Mouse (Mus musculus): ENCODE results near the gene Thsd4.
"Not testable (repeated sequence)": the region's sequence is repeated elsewhere in the genome, so short reads cannot be mapped to it uniquely, and the experiment has no call there.

Gene Thsd4

DNA sequence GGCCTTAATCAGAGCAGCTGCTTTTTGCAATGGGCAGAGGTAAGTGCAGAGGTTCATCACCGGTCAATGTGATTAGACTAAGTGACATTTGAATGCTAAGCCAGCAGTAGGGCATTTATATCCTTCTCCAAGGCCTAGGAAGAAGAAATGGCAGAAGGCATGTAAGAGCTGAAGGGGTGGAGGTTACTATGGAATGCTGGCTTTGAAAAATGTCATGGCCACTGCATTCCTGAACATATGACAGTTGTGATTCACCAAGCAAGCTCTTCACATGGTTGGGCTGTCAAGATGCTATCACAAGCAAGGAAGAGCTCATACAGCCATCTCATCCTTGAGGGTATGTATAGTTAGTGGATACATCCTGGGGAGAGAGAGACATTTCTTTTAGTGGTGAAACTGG lies 313.0 kb downstream of the Thsd4 start:
- no peak for DNase-seq (ENCODE audit: low spot score)

DNA sequence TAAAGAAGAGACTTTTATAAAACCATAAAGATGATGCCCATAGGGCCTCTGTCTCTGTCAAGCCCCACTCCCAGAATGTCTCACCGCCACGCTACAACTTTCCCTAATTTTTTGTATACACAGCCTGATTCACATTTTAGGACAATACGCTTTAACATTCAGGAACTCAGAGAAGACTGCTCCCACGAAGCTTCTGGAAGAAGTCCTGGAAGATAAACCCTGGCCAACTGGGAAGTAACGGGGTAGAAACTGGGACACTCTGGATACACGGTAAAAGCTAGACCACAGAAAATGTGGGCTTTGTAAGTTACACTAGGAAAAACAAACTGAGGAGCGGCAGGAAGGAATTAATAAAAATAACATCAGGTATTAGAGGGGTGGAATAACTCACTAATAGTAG lies 318.7 kb downstream of the Thsd4 start:
- DNase-seq (ENCODE audit: low spot score), result no peak

DNA sequence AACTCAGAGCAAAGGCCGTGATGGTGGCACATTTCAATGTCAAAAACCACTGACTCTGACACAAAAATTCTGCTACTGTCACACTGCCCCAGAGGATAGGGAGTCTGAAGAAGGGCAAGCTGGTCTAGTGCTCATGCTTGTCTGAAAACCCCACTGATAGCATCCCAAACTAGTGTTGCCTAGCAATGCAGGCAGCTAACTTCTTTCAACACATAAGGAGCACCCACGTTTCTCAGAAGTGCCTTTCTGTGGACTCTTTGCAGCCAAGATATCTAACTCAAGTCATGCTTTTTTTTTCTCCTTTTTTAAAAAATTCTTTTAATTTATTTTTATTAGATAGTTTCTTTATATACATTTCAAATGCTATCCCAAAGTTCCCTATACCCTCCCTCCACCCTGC lies 321.4 kb downstream of the Thsd4 start:
- no peak for DNase-seq (ENCODE audit: low spot score)

DNA sequence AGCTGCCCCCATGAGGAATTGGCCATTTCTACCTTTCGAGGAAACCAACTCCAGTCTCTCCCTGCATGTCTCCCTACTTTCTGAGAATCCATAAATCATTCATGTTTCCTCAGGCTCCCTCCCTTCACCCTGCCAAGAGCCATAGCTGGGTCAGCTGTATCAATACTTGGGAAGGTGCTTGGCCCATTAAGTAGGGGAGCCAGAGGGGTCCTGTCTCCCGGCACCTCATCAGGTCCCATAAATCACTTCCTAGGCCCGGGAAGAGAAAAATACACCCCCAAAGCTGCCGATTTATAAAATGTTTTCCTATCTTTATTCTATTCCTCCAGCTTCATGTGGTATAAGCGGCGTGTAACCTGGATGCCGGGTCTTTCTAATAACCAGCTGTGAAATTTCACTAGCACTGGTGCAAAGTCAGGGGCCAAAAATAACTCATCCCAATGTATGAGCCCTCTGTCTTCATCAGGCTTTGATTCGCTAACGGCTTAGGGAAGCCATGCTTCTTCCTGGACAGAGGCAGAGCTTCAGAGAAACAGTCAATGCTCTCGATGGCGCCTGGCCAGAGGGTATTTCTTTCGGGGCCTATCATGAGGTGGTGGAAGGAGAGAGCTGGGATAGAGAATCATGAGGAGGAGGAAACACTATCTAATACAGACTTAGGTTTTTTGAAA lies 323.2 kb downstream of the Thsd4 start:
- DNase-seq (ENCODE audit: low spot score), result no peak

DNA sequence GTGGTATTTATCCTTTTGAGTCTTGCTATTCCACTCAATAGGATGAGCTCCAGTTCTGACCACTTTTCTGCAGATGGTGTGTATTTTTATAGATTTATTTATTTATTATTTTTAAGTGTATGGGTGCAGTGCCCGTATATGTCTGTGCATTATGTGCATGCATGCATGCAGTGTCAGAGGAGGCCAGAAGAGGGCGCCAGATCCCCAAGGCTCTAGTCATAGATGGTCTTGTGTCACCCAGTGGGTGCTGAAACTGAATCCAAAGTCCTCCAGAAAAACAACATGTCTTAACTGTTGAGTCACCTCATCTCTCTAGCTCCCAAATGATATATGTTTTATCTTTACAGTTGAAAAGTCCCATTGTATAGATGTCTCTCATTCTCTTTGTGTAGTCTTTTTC lies 326.3 kb downstream of the Thsd4 start:
- DNase-seq (ENCODE audit: low spot score), result no peak

DNA sequence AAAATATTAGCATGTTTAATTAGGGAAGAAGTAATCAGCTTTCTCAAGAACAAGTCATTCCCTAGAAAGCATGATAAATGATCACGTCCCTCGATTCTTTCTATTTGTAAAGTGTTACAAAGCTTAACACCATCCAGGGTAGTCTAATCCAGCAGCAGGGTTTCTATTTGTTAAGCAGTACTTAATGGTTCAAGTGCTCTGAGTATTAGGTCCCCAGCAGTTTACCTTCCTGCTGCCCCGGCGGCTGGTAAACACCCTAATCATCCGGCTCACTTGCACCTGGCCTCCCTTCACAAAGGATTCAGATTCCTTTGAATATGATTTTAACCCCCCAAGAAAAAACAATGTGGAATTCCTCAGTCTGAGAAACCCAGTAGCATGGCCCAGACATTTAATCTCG lies 326.9 kb downstream of the Thsd4 start:
- DNase-seq (ENCODE audit: low spot score), result no peak

DNA sequence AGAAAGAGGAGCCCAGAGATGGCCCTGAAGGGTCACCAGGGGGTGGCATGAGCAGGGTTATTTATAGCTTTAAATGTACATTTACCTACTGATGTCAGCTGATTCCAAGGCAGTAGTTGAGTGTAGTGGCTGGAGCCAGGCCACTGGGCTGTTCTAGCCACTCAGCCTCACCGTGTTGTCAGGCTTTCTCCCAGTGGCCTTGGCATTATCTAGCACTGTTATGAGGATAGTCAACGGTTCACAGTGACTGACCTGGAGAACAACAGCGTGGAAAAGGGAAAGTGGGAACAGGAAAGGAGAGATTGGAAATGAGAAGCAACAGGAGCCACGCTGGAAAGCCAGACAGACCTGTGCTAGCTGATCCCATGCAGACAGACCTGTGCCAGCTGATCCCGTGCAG lies 329.5 kb downstream of the Thsd4 start:
- DNase-seq (ENCODE audit: low spot score), result no peak

DNA sequence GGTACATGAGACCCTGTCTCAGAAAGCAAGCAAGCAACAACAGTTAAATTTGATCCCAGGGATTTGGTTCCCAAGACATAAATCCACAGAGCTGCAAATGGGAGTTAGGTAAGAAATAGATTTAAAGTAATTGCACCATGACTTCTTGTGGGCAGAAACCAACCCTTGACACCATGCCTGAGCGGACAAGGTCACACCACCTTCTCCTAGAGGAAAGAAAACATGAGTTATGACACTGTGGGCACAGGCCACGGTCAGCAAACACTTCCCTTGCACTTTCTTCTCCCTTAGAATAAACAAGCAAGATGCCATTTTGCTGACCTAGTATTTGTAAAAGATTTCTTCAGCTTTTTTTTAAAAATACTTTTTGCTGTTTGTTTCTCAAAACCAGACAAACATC lies 334.4 kb downstream of the Thsd4 start:
- no peak for DNase-seq (ENCODE audit: low spot score)

DNA sequence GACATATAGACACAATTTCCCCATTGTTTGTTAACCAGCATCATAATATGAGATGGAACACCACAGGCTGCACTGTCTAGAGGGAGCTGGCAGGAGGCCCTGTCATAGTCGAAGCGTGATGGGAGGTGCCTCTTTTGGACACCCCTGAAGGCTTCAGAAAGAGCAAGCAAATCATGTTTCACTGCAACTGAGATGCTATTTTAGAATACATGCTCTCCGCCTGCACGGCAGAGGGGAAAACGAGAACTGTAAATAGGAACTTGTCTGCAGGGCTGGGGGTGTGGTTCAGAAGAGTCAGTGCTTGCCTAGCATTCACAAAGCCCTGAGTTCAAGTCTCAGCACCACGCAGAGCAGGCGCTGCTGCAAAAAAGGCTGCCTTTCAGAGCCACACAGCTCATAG lies 334.9 kb downstream of the Thsd4 start:
- no peak for DNase-seq (ENCODE audit: low spot score)

DNA sequence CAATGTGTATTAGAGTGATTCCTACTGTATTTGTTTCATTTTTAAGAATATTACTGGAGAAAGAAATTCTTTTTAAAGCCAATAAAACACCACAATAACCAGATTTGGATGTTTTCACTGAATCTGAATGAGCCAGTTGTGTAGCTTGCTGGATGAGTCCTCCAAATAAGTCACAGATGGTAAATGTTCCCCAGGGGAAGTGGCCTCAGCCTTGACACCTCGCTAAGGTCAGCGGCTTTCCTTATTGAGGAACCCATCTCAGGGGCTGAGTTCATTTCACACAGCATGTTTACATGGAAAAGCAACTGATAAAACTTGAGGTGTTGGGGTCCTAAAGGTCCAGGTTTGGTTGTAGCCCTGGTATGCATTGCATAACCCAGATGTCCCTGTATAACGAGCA lies 337.8 kb downstream of the Thsd4 start:
- no peak for DNase-seq (ENCODE audit: low spot score)

DNA sequence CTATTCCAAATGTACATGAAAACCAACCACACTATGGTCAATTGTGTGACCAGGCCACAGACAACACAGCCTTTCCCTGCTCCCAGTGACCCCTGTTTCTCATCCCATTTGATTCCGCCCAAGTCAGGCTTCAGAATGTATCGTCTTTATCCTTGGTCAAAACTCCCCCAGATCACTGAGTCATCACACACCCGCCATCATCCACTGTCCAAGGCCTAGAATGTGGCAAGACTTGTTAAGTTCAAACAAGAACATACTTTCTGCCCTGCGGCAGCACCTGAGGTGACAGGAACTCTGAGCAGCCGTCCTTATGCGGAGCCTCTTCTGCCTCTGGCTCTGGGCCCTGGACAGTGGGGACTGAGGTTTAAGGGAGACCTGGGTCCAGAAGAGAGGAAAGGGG lies 339.5 kb downstream of the Thsd4 start:
- no peak for DNase-seq (ENCODE audit: low spot score)

DNA sequence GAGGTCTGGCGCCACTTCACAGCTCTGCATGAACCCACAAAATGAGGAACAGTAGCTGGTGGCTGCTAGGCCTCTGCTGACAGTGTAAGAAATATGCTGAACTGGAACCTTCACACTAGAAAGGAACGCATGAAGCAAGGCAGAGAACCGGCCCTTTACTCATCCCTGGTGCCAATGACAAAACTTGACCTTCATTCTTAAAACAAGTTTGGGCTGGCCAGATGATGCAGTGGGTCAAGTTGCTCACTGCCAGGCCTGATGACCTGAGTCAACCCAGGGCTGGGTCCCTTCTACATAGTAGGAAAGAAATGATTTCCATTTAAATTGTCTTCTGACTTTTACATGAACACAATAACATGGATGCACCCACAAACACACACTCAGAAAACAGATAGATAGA lies 340.9 kb downstream of the Thsd4 start:
- no peak for DNase-seq (ENCODE audit: low spot score)

DNA sequence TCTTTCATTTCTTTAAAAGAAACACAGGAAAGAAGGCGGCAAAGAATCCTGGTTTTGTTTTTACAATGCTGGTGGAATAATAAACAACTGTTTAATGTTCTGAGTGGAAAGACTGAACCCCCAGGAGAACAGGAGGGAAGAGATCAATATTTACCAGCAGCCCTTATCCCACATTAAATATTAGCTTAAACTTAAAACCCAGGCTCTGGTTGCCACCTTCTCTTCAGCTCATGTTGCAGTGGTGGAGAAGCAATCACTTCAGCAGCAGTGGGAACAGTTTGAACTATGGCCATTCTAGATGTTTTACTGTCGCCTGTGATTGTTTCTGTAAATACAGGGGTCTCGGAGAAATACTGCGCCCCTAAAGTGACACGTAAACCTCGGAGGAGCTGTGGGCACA lies 341.7 kb downstream of the Thsd4 start:
- DNase-seq (ENCODE audit: low spot score), result no peak

DNA sequence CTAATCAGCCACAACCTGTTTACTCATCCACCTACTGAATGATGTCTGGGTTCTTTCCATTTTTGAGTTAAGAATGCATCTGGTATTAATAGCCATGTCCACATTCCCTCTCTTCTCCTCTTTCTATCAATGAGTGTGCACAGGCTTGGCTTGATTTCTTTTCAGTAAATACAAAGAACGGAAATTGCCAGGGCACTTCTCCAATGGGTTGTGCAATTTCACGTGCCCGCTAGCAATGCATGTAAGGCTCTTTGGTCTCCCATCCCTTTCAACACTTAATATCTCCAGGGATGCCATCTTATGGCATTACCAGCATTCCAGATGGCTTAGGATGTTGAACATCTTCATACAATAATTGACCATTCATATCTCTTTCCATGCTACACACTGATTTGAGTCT lies 345.5 kb downstream of the Thsd4 start:
- no peak for DNase-seq (ENCODE audit: low spot score)

DNA sequence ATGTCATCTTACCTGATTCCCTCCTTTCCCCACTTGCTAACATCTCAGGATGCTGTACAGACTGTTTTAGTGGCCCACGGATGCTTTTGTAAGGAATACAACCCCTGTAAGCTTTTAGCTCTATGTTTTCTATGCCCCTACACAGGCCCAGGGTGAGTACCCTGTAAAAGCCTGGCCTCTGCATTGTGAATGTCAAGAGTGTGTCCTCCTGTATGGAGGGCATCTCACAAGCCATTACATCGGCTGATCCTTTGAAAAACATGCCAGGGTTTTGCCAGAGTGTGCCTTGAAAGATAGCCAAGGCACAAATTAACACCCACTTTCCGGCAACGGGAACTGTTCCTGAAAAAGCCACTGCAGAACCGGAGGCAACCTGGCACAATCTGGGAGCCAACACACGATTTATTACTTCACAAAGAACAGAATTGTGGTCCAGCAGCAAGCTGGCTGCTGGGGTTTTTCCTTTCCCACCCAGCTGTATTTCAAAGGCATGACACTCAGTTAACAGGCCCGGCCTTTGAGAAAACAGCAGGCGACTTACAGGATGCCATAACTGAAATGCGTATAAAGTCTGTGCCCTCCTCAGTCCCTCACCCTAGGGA lies 349.3 kb downstream of the Thsd4 start:
- DNase-seq (ENCODE audit: low spot score), result not testable (repeated sequence)

DNA sequence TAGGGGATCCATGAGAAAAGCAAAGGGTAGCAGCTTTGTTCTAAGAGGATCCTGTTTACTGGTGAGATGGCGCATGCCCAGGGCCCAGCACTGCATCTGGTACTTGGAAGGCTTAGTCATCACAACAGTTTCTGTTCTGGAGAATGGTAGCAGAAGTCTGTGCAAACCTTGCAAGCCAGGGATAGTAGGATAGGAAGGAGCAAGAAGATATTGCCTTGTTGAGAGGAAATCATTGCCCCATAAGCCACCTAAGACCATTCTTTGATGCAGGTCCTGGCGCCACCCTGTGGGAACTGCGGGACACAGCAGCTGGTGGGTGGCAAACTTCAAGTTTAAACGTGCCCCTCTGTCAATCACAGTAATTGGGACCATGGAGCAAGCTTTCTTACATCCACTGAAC lies 354.9 kb downstream of the Thsd4 start:
- DNase-seq (ENCODE audit: low spot score), result no peak

DNA sequence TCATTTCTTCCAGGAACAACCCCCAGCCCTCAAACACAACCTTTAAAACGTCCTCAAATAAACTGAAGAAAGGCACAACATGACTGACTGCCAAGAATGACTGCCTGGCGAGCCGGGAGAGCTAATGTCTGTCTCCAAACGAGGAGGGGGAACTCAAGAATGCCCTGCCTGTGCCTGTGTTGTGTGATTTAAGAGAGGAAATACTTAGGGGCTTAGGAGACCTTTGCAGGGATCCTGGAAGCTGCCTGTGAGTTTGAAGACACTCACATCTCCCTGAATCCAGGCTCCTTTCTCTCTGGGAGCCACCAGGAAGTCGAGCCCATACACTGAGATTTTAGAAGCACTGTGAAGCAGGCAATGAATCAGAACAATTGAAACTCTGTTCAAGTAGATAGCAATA lies 361.0 kb downstream of the Thsd4 start:
- DNase-seq (ENCODE audit: low spot score), result no peak

DNA sequence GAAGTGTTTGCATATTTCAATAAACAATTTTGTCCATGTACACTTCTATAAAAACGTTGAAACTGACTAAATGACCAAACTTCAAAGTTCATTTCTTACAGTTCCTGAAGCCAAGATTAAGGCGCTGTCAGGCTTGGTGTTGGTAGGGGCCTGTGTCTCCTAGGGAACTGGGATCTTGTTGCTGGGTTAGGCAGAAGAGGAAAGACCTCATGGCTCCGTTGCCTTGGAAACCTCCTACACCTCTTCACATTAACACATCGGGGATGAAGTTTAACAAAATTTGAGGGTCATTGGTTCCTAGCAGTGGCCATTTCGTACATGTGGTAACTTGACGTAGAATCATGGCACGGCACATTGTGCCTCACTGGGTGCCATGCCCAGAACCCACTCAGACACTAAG lies 361.7 kb downstream of the Thsd4 start:
- DNase-seq (ENCODE audit: low spot score), result no peak

DNA sequence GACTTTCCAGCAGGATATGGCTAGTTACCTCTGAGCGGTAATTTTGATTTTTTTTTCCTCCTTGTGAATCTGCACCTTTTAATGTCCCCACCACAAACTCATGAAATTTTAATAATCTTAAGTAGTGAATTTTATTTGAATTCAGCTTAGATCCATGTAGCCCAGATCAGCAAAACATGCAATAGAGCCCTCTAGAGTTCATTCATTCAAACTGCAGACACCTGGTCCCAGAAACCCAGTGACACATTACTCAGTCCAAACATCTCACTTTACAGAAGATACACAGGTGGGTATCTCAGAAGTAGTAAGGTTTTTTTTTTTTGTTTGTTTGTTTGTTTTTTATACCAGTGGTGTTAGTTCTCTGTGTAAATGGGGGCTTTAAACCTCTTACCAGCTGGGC lies 368.9 kb downstream of the Thsd4 start:
- DNase-seq (ENCODE audit: low spot score), result no peak

DNA sequence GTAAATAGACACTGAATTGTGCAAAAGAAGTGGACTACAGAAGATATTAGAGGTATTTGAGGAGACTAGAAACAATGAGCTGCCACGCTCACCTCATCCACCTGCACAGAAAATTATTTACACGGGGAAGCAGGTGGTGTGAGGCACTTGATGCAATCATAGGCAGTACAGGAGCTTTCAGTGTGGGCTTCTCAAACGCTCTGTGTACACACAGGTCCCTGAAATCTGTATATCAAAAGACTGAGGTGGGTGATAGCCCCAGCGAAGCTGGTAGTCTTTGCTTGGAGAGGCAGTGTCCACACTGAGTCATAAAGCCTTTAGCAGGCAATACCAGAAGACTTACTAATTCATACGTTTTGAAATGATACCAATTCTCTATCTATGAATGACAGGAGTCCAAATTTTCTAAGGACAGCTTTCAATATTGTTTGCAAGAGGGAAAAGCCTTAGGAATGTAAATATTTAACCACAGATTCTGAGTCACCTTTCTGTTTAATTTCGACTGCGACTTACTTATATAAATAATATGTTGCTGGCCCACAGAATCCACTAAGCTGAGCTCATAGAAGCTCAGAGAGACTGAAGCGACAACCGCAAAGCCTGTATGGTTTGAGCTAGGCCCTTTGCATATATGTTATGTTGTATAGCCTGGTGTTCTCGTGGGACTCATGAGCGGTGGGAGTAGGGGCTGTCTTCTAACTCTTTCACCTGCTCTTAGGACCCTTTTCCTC lies 369.8 kb downstream of the Thsd4 start:
- no peak for DNase-seq (ENCODE audit: low spot score)

DNA sequence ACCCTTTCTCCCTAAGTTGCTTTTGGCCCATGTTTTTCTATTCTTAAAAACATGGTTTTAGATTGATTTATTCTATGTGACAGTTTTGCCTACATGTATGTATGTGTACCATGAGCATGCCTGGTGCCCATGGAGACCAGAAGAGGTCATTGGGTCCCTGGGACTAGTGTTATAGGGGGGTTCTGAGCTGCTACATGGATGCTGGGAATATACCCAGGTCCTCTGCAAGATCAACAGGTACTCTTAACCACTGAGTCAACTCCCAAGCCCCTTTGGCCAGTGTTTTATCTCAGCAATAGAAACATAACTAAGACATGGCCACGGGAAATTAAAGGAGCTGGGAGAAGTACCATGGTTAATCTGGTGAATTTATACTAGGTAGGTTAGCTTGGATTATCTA lies 371.3 kb downstream of the Thsd4 start:
- DNase-seq (ENCODE audit: low spot score), result no peak

DNA sequence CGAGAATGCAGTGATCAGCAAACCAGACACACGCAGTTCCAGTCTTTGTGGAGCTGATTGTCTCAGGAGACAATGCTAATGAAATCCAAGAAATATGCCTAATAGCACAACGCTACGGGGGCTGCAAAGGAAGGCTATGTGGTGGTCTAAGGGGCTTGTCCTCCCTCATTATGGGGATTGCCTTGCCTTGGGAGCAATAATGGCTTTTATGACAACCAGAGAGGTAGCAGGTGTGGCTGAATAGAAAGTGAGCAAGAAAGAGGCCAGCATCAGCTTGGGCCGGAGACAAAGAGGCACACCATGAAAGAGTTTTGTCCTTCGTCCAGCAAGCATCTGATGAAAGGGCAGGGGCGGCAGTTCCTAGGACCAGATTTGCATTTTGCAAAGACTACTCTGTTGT lies 372.9 kb downstream of the Thsd4 start:
- no peak for DNase-seq (ENCODE audit: low spot score)

DNA sequence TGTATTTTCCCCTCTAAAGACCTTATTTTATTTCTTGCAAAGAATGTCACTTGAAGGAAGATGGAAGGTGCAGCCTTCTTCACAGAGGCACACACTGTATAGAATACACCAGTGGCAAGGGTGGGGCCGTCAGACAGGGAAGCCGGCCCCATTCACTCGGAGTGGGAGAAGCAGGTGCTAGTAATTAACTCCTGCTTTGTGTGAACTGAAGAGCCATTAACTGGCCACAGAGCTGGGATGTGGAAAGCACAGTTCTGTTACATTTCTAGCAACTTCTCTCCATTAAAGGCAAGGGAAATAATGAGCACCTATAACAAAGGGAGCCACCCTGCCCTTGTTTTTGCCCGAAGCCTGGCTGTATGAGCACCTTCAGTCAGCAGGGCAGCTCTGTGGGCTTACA lies 374.4 kb downstream of the Thsd4 start:
- no peak for DNase-seq (ENCODE audit: low spot score)

DNA sequence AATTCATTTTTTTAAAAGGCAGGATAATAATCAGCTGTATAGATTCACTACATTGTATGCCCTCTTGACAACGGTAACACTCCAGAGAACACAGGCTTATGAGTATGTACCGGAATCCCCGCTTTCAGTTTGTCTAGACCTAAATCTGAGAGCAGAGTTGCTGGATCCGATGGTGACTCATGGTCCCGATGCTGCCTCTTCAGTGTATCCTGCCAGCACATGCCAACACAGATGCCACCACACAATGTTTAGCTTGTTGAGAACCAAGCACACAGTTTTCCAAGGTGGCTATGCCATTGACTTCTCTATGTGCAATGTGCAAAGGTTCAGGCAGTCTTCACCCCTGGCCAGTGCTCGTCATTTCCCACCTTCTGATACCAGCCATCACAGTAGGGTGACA lies 378.0 kb downstream of the Thsd4 start:
- DNase-seq (ENCODE audit: low spot score), result no peak
